7 mouse cellular contexts compared by ENCODE assay signal in genomic region chr1:86586992-86587391, GRCm38 (mm10). TPM values are rescaled to one million over a fixed set of nuclear protein-coding genes. Genes with fewer than 3 reads are reported as not detected.
DNase-seq lines count a peak whose midpoint lies in the region; ATAC-seq and TF ChIP-seq lines count a peak whose summit lies in the region.

No protein-coding gene starts in this region.

- peak; percentile 84 for DNase-seq in adrenal gland, adult 2 months
- peak; percentile 88 for DNase-seq in embryo, embryonic 9.5 days (ENCODE audit: extremely low spot score)
- peak; percentile 66 to 85 for DNase-seq in gastrocnemius, postnatal 4 days (ENCODE audit: low spot score in 2 of 2)
- DNase-seq in left cerebral cortex, postnatal 4 days, result peak; percentile 82

- no peak for TF ChIP-seq CTCF in small intestine, adult 2 months (IDR thresholded peaks at IDR 0.05; ENCODE audit: extremely low read depth, insufficient read length, insufficient replicate concordance, low read depth, low read length)

- 0 out of 2 replicates have a peak overlapping the region, but pooled peaks have one; percentile 23 for H3K27ac ChIP-seq in intestine, embryonic 16.5 days (ENCODE audit: low read length)
- peak overlapping the region; percentile 22; the same call in 1 of the 2 replicates for H3K27ac ChIP-seq in midbrain, embryonic 12.5 days (replicated peaks)
- no peak overlapping the region for H3K27ac ChIP-seq in small intestine, adult 2 months (ENCODE audit: insufficient read depth, low read depth, low read length)

- H3K9ac ChIP-seq in intestine, embryonic 16.5 days (ENCODE audit: low read depth, low read length), result peak overlapping the region; percentile 90
- H3K9ac ChIP-seq in midbrain, embryonic 12.5 days (replicated peaks), result peak overlapping the region; percentile 75

- WGBS in intestine, embryonic 16.5 days, result under 1% methylated on average over 24 of the region's 26 CpGs
- WGBS in midbrain, embryonic 12.5 days, result under 1% methylated on average over 23 of the region's 26 CpGs
- WGBS in small intestine, adult 2 months, result under 1% methylated on average over 26 of the region's 26 CpGs

- no peaks in the 10 kb centered on the region for H3K9me3 ChIP-seq in intestine, embryonic 16.5 days (ENCODE audit: control insufficient read depth, low read length)
- H3K9me3 ChIP-seq in midbrain, embryonic 12.5 days, result no peaks in the 10 kb centered on the region

- H3K4me1 ChIP-seq in intestine, embryonic 16.5 days (ENCODE audit: control insufficient read depth, insufficient read depth, low read length), result peaks cover 8% of the 10 kb centered on the region
- peaks cover 11% of the 10 kb centered on the region for H3K4me1 ChIP-seq in midbrain, embryonic 12.5 days
- peaks cover 3% of the 10 kb centered on the region for H3K4me1 ChIP-seq in small intestine, adult 2 months (ENCODE audit: control insufficient read depth, insufficient read depth, insufficient read length, low read length)

- peak; percentile 32; the same call in 1 of the 2 replicates for TF ChIP-seq POLR2A in small intestine, adult 2 months (IDR thresholded peaks at IDR 0.05; ENCODE audit: low read depth, low read length)

- 0 out of 2 replicates have a peak, but pooled peaks have one; percentile 6 for ATAC-seq in intestine, embryonic 16.5 days
- peak; percentile 6; the same call in 1 of the 2 replicates for ATAC-seq in midbrain, embryonic 12.5 days (ENCODE audit: low FRiP score, low read depth)

- H3K4me2 ChIP-seq in intestine, embryonic 16.5 days (ENCODE audit: low read depth, low read length), result peak overlapping the region; percentile 75
- peak overlapping the region; percentile 89 for H3K4me2 ChIP-seq in midbrain, embryonic 12.5 days (replicated peaks)

- intact Hi-C loops in left cerebral cortex, postnatal 4 days (cut with DNase I), result no loop called here

- peak overlapping the region; percentile 96 for H3K4me3 ChIP-seq in intestine, embryonic 16.5 days (ENCODE audit: low read length)
- H3K4me3 ChIP-seq in midbrain, embryonic 12.5 days, result peak overlapping the region; percentile 85
- peak overlapping the region; percentile 85 for H3K4me3 ChIP-seq in small intestine, adult 2 months (ENCODE audit: low read depth, low read length)

- no peaks in the 10 kb centered on the region for H3K27me3 ChIP-seq in intestine, embryonic 16.5 days (replicated peaks; ENCODE audit: control insufficient read depth, insufficient read depth, low read length)
- H3K27me3 ChIP-seq in midbrain, embryonic 12.5 days, result no peaks in the 10 kb centered on the region
- no peaks in the 10 kb centered on the region for H3K27me3 ChIP-seq in small intestine, adult 2 months (ENCODE audit: control insufficient read depth, insufficient read depth, low read length)

- H3K36me3 ChIP-seq in intestine, embryonic 16.5 days (ENCODE audit: control insufficient read depth, insufficient read depth, low read length), result no peaks in the 10 kb centered on the region
- peaks cover 20% of the 10 kb centered on the region; the same call in 1 of the 2 replicates for H3K36me3 ChIP-seq in midbrain, embryonic 12.5 days
- H3K36me3 ChIP-seq in small intestine, adult 2 months (ENCODE audit: control insufficient read depth, insufficient read depth, low read length), result peaks cover 5% of the 10 kb centered on the region; the same call in 1 of the 2 replicates

RNA-seq across cellular contexts. Expression of gene Cops7b, which starts 4.3 kb away (rescaled TPM):
- 10 to 100 TPM in 1 of 2 experiments, 1 to 10 TPM in 1; 9.8 to 10.2 TPM for total RNA-seq in adrenal gland, adult 2 months (2021)
- 15.8 and 18.0 TPM in 2 replicates for polyA plus RNA-seq in adrenal gland, adult 2 months (2012; rRNA removed)
- total RNA-seq in gastrocnemius, postnatal 4 days (2021), result 10 to 100 TPM; 15.7 to 16.8 TPM
- 31.5 and 35.1 TPM in 2 replicates for polyA plus RNA-seq in intestine, embryonic 16.5 days (2015; fragmentation: Nextera tagmentation; extraction: Ambion mirVana)
- total RNA-seq in left cerebral cortex, postnatal 4 days (2021), result 10 to 100 TPM; 34.2 to 36.5 TPM
- polyA plus RNA-seq in midbrain, embryonic 12.5 days (2016; fragmentation: Nextera tagmentation; extraction: Ambion mirVana), result 62.4 and 62.6 TPM in 2 replicates
- 10.7 and 18.4 TPM in 2 replicates for polyA plus RNA-seq in small intestine, adult 2 months (2012; rRNA removed)

RNA-seq across cellular contexts. Expression of gene Pde6d, which starts 4.6 kb away (rescaled TPM):
- 10 to 100 TPM; 29.3 to 39.5 TPM for total RNA-seq in adrenal gland, adult 2 months (2021)
- polyA plus RNA-seq in adrenal gland, adult 2 months (2012; rRNA removed), result 10.2 and 12.8 TPM in 2 replicates
- 10 to 100 TPM; 52.1 to 53.6 TPM for total RNA-seq in gastrocnemius, postnatal 4 days (2021)
- polyA plus RNA-seq in intestine, embryonic 16.5 days (2015; fragmentation: Nextera tagmentation; extraction: Ambion mirVana), result 35.1 and 35.2 TPM in 2 replicates
- total RNA-seq in left cerebral cortex, postnatal 4 days (2021), result 10 to 100 TPM; 74.4 to 74.5 TPM
- polyA plus RNA-seq in midbrain, embryonic 12.5 days (2016; fragmentation: Nextera tagmentation; extraction: Ambion mirVana), result 96.6 and 104 TPM in 2 replicates
- polyA plus RNA-seq in small intestine, adult 2 months (2012; rRNA removed), result 4.0 and 9.7 TPM in 2 replicates
